Mouse (Mus musculus): ENCODE measurements around the gene Mageb3. TPM values are rescaled to one million over a fixed set of nuclear protein-coding genes. Genes with fewer than 3 reads are reported as not detected.
"Not testable (repeated sequence)": the region's sequence is repeated elsewhere in the genome, so short reads cannot be mapped to it uniquely, and the experiment has no call there.

Mageb3 gene
- total RNA-seq (2021), result under 1 TPM; 0.23 to 0.48 TPM
- long read RNA-seq, experiment 1, result 0 reads
- long read RNA-seq, experiment 2, result 0 reads

DNA sequence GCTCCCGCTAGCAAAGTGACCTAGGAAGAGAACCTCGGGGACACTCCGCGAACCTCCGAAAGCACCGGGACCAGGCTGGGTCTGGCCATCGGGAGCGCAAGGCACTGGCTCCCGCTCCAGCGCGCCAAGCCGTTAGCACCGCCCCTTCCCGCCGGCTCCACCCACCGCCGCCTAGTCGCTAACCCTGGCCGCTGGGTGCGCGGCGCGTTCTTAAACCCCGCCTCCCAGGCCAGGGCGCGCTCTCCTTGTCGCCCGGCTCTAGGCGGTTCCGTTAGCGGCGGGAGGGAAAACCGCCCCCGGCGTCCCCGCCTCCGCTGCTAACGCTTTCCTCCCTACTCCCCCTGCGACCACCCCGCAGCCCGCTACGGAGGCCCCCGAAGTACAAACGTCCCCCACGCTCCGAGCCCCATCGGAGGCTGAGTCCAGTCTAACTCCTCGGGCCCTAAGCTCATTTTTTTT lies at the start of gene Mageb3, which contains the start of gene Ctdspl2:
Gene Mageb3, minus strand, starts transcription at position 328 of the 459 bp plus-strand sequence.
Gene Ctdspl2, plus strand, starts transcription at position 237 of the 459 bp plus-strand sequence.
- DNase-seq (ENCODE audit: low spot score in 2 of 2), result peak; percentile 93 to 95

DNA sequence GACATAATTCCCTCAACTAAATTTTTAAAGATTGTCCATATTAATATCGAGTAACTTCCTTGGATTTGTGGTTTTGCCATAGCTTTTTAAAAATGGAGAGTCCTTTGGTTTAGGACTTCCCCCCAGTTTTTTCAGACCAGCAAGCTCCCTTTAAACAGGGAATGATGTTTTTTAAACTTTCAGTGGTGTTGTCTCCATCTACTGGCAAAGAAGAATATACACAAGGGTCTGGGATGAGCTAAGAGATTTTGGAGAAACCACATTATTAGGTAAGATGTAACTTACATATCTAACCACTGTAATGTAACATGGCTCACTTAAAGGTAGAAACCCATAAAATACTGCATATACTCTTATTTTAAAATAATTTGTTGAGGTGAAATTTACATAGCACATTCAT lies 39.8 kb upstream of the Mageb3 start:
- no peak for DNase-seq (ENCODE audit: low spot score in 2 of 2)

DNA sequence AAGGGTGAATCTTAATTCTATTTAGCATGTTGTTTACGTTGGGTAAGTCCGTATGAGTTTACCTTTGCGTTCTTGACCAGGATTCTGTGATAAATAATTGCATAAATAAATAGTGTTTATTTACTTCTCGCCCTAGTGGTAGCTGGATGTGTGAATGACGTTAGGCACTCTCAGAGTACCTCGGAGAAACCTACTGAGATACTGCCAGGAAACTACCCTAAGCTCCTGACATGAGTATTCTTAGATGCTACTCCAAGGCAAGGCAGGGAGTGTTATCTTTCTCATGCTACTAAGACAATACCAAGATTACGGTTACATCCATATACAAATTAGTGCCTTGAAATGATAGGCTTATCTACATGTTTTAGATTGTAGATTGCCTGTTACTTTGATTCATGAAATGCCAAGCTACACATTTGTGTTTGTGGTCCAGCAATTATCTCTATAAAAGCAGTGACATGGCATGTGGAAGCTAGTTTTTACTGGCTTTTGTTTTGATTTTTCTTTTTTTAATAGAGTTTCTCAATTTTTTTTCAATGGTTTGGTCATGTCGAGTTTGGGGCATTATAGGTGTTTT lies 1.4 kb upstream of the Mageb3 start:
- DNase-seq (ENCODE audit: low spot score in 2 of 2), result no peak

DNA sequence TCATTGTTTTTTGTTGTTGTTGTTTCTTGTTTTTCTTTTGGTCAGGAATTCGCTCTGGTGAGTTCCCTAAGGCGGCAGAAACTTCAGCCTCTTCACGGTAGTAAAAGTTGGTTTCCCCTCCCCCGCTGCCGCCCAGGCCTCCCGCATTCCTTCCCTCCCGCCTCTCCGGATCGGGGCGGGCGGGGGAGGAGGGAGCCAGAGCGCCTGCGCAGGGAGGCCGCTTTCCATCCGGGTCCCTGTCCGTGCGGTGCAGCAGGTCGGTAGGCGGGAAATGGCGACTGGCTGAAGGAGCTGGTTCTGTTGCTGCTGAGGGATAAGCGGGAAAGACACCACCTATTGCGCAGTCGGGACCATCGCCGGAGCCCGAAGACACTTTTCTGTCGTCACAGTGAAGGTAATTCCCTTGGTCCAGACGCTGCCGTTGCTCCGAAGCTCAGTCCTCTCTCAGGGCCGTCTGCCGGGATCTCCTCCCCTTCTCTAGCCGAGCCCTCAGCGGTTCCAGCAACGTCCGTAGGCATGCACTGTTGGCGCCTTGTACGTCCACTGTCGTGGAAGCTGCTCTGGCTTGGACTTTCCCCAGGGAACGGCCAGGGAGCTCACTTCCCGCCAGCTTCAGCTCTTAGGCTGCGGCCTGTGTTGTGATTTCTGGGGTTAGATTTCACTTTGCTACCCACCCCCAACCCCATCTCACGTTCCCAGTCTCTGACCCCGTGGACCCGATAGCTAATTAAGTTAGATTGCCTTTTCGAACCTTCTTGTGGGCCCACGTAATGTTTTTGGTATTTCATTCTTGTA lies 529 bp upstream of the Mageb3 start:
- DNase-seq (ENCODE audit: low spot score in 2 of 2), result peak; percentile 96

DNA sequence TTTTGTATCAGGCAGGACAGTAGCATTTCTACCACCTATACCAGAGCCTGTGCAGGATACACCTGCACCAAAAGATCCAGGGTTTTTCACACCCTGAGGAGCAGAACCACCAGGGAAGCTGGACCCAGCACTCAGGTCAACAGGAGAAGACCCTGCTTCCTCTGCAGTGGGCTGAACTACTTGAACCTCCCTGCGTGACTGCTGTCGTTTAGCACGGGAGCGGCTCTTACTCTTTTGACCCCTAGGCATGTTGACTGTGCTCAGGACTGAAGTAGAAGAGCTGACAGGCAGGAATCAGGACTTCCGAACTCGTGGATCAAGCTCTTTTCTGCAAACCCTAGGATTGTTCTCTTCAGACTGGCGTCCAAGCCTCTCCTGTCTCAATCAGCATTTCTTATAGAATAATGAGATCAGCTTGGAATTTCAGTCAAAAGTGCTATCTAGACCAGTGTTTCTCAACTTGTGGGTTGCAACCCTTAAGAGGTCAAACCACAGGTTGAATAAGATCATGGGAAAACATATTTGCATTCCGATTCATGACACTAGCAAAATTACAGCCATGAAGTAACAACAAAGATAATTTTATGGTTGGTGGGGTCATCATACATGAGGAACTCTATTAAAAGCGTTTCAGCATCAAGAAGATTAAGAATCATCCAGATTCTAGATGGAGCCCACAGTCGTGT lies 778 bp downstream of the Mageb3 start:
- DNase-seq (ENCODE audit: low spot score in 2 of 2), result no peak

DNA sequence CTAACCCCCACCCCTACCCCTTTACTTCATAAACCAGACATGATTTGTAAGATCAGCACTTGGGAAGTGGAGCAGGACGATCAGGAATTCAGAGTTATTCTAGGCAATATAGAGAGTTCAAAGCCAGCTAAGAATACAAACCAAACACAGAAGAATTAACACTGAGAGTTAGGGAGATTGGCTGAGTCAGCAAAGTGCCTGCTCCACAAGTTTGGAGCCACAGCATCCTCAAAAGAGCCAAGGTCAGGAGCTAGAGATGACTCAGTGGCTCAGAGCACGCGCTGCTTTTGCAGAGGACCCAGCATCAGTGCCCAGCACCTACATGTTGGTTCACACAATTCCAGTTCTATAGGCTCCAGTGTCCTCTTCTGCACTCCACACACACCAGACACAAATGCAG lies 12.5 kb downstream of the Mageb3 start:
- DNase-seq (ENCODE audit: low spot score in 2 of 2), result no peak

DNA sequence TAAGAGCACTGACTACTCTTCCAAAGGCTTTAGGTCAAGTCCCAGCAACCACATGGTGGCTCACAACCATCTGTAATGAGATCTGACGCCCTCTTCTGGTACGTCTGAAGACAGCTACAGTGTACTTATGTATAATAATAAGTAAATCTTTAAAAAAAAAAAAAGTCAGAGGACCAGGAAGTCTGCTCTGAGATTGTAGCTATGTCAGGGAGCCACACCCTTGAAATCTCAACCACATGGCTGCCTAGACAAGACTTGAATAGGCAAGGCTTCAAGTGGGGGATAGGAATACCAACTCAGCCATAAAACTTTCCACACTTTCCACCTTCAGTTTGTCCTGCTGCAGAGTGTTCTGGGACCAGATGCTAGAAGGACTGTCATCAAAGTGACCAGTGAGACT lies 18.3 kb downstream of the Mageb3 start:
- not testable (repeated sequence) for DNase-seq (ENCODE audit: low spot score in 2 of 2)

DNA sequence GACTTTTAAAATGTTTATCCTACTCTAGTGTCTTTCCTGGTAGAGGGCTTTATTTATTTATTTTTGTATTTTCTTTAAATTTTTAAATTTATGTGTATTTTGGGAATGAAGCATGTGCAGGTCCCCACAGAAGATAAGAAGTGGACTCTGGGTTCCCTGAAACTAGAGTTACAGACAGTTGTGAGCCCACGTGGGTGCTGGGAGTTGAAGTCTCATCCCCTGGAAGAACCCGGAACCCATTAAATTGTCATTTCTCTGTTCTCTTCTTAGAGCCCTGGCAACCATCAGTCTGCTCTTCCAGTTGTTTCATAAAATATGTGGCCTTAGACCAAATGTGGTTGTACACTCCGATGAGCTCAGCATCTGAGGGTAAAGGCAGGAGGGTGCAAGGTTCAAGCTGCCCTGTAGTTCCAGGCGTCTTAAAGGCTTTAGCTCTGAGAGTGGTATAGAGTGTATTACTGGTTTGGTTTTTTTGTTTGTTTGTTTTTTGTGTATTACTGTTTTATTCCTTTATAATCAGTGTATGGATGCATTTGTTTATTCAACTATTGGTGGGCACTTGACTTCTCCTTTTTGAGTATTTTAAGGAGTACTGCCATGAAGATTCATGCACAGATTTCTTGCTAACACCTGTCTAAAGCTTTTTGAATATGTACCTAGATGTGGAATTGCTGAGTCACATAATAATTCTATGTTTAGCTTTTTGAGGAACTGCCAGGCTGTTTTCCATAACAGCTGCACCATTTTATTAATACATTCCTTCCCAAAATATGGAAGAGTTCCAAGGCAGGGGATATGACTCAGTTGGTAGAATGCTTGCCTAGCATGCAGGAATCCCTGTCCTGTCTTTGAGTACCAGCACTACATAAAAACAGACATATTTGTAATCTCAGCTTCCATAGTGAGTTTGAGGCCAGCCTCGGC lies 39.6 kb downstream of the Mageb3 start:
- DNase-seq (ENCODE audit: low spot score in 2 of 2), result peak in 1 of 2 experiments; percentile 23

DNA sequence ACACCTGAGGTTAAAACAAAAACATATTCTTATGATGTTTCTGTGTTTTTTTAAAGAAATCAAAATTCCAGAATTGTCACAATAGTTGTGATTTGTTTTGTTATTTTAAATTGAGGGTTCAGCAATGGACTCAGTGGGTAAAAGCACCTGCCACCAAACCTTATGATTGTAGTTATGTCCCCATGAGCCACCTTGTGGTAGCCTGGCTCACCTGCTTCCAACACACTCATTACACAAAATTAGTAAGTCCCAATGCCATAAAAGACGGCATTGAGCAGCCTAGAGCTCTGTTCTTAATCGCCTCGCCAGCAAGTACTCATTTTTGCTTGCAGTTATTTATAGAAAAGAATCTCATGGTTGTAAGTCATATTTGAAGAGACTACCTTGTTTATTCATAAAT lies 45.9 kb downstream of the Mageb3 start:
- DNase-seq (ENCODE audit: low spot score in 2 of 2), result no peak

Other genes starting within 250 kb of the Mageb3 start
- 10 to 100 TPM; 32.8 to 33.8 TPM for gene Frmd5, start 149.0 kb downstream of the Mageb3 start, total RNA-seq (2021)
- 100 to 1,000 TPM; 126 to 130 TPM for gene Casc4, start 89.1 kb downstream of the Mageb3 start, total RNA-seq (2021)
- gene Ctdspl2, start 91 bp downstream of the Mageb3 start, total RNA-seq (2021), result 10 to 100 TPM; 30.3 to 33.4 TPM
- 10 to 100 TPM; 21.0 to 21.3 TPM for gene Eif3j1, start 72.5 kb upstream of the Mageb3 start, total RNA-seq (2021)
- 10 to 100 TPM; 17.3 to 19.7 TPM for gene Spg11, start 162.3 kb upstream of the Mageb3 start, total RNA-seq (2021)
- 10 to 100 TPM; 70.8 to 93.3 TPM for gene B2m, start 191.6 kb upstream of the Mageb3 start, total RNA-seq (2021)
- not detected for gene Trim69, start 204.6 kb upstream of the Mageb3 start, total RNA-seq (2021)
- gene Patl2, start 230.1 kb upstream of the Mageb3 start, total RNA-seq (2021), result under 1 TPM in 1 of 2 experiments, not detected in 1; 0.26 TPM
- gene Terb2, start 230.2 kb upstream of the Mageb3 start, total RNA-seq (2021), result not detected